Mouse (Mus musculus): ENCODE data around the gene Aftph. TPM values are rescaled to one million over a fixed set of nuclear protein-coding genes. Genes with fewer than 3 reads are reported as not detected.

Aftph gene
- polyA plus RNA-seq, 1 experiment from 2014 or later, result 17.8 TPM

DNA sequence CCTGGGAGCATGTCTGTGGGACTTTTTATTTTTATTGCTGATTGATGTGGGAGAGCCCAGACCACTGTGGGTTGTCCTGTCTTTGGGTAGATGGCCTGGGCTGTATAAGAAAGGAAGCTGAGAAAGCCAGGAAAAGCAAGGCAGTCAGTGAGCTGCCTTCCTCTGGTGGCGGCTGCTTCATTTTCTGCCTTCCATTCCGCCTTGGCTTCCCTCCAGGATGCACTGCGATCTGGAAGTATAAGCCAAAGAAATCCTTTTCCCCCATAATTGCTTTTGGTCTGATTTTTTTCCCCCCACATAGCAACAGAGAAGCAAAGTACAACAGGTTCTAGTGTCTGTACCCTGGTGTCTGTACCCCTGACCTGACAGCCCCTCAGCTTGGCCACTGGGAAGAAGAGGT lies 82.3 kb downstream of the Aftph start:
- DNase-seq (ENCODE audit: low spot score) (no peak), ATAC-seq (no peak)
- Histone ChIP-seq H3K4me1 (ENCODE audit: insufficient read depth, low read depth, low read length) (peaks cover 15% of the 10 kb centered on the region; the same call in 1 of the 2 replicates), H3K4me3 (ENCODE audit: low read depth, low read length) (no peak overlapping the region), H3K9ac (replicated peaks; ENCODE audit: low read depth) (no peak overlapping the region), H3K4me2 (replicated peaks; ENCODE audit: low read depth, low read length) (no peak overlapping the region), H3K27me3 (replicated peaks; ENCODE audit: insufficient read depth, low read length) (no peaks in the 10 kb centered on the region), H3K9me3 (ENCODE audit: low read length) (no peaks in the 10 kb centered on the region), H3K36me3 (ENCODE audit: insufficient read depth, low read length) (no peaks in the 10 kb centered on the region), H3K27ac (ENCODE audit: low read length) (no peak overlapping the region)
- WGBS, result 22% methylated on average over 3 of the region's 3 CpGs
- no peak for TF ChIP-seq EP300 (IDR thresholded peaks at IDR 0.05)
- no peak for TF ChIP-seq CTCF (IDR thresholded peaks at IDR 0.05)

DNA sequence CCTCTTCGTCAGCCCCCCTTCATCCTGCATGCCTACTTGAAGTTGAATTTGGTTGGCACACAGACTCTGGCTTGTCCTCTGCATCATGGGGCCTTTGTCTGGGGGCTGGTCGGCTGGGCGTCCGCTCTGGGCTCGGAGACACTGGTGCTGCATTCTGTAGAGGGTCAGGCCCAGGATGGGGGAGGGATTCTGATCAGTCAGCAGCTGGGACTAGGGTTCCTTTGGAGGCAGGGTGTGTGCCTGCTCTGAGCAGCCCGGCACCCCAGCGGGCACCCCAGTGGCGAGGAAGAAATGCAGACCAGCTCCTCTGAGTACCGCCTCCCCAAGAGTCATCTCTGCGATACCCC lies 84.7 kb downstream of the Aftph start:
- peak overlapping the region; percentile 30; the same call in 1 of the 2 replicates for H3K4me2 ChIP-seq (replicated peaks; ENCODE audit: low read depth, low read length)
- 45% methylated on average over 10 of the region's 10 CpGs for WGBS
- no peak overlapping the region for H3K4me3 ChIP-seq (ENCODE audit: low read depth, low read length)
- peaks cover 15% of the 10 kb centered on the region; the same call in 1 of the 2 replicates for H3K4me1 ChIP-seq (ENCODE audit: insufficient read depth, low read depth, low read length)
- no peaks in the 10 kb centered on the region for H3K9me3 ChIP-seq (ENCODE audit: low read length)
- ATAC-seq, result no peak
- DNase-seq (ENCODE audit: low spot score), result no peak
- no peaks in the 10 kb centered on the region for H3K36me3 ChIP-seq (ENCODE audit: insufficient read depth, low read length)
- TF ChIP-seq CTCF (IDR thresholded peaks at IDR 0.05), result no peak
- TF ChIP-seq EP300 (IDR thresholded peaks at IDR 0.05), result no peak
- H3K27ac ChIP-seq (ENCODE audit: low read length), result no peak overlapping the region
- H3K27me3 ChIP-seq (replicated peaks; ENCODE audit: insufficient read depth, low read length), result no peaks in the 10 kb centered on the region
- H3K9ac ChIP-seq (replicated peaks; ENCODE audit: low read depth), result no peak overlapping the region

DNA sequence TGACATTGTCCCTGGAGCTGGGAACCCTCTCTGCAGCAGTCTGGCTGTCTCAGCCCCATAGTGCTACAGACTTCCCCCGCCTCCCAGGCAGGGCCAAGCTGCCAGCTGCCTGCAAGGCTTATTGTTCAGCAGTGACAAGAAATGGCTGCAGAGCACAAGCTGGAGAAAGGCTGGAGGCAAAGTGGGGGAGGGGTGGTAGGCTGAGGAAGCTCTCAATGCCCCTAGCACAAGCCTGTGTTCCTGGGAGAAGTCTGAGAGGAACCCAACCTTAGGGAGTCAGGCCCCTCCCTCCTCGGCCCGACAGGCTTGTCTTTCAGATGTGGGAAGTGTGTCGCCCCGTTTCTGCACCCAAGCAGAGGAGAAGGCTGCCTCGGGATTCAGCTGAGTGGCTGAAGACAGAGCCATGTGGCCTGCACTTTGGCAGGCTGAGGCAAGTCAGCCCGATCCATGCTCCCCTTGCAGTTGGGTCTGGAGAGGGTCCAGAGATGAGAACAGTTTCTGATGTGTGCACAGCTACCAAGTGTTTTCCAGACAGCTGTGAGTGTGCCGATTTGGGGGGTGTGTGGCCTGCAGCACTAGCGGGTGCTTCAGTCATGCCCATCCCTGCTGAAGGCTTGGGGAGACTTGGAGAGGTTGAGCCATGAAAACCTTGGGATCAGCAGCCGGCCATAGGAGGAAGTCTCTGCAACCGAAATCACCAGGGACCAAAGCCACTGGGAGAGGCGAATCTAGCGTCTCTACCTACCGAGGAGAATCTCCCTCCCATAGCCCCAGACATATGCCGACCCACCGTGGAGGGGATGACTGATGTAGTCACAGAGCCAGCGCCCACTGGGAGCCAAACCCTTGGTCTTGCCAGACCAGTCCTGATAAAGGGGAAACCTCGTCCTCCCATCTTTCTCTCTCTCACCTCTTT lies 85.3 kb downstream of the Aftph start:
- H3K36me3 ChIP-seq (ENCODE audit: insufficient read depth, low read length), result no peaks in the 10 kb centered on the region
- peak overlapping the region; percentile 30; the same call in 1 of the 2 replicates for H3K4me2 ChIP-seq (replicated peaks; ENCODE audit: low read depth, low read length)
- ATAC-seq (peak; percentile 31; the same call in 1 of the 2 replicates), DNase-seq (ENCODE audit: low spot score) (peak; percentile 72)
- H3K9ac ChIP-seq (replicated peaks; ENCODE audit: low read depth), result no peak overlapping the region
- H3K27me3 ChIP-seq (replicated peaks; ENCODE audit: insufficient read depth, low read length), result no peaks in the 10 kb centered on the region
- H3K4me3 ChIP-seq (ENCODE audit: low read depth, low read length), result no peak overlapping the region
- 0 out of 2 replicates have a peak overlapping the region, but pooled peaks have one; percentile 9 for H3K27ac ChIP-seq (ENCODE audit: low read length)
- TF ChIP-seq EP300 (IDR thresholded peaks at IDR 0.05) (no peak), CTCF (IDR thresholded peaks at IDR 0.05) (no peak)
- 19% methylated on average over 18 of the region's 18 CpGs for WGBS
- H3K4me1 ChIP-seq (ENCODE audit: insufficient read depth, low read depth, low read length), result peaks cover 20% of the 10 kb centered on the region; the same call in 1 of the 2 replicates
- no peaks in the 10 kb centered on the region for H3K9me3 ChIP-seq (ENCODE audit: low read length)

DNA sequence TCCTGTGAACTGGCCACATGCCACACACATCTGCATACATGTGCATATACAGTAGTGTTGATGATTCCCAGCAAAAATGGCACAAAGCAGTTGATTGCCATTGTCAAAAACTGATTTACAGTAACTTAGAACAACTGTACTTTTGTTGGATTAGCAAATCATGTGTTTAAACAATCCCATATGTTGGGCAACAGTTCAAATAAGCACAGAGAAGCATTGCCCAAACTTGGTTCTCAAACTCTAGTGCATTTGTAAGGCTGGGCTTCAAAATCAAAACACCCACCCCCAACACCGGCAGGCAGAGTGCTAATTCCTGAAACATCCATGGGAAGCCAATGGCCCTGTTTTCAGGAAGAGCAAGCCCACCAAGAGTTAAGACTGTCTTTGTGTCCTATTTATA lies 90.2 kb downstream of the Aftph start:
- Histone ChIP-seq H3K4me1 (ENCODE audit: insufficient read depth, low read depth, low read length) (peaks cover 20% of the 10 kb centered on the region; the same call in 1 of the 2 replicates), H3K36me3 (ENCODE audit: insufficient read depth, low read length) (0 out of 2 replicates have a peak, but pooled peaks cover 3% of the 10 kb centered on the region)

DNA sequence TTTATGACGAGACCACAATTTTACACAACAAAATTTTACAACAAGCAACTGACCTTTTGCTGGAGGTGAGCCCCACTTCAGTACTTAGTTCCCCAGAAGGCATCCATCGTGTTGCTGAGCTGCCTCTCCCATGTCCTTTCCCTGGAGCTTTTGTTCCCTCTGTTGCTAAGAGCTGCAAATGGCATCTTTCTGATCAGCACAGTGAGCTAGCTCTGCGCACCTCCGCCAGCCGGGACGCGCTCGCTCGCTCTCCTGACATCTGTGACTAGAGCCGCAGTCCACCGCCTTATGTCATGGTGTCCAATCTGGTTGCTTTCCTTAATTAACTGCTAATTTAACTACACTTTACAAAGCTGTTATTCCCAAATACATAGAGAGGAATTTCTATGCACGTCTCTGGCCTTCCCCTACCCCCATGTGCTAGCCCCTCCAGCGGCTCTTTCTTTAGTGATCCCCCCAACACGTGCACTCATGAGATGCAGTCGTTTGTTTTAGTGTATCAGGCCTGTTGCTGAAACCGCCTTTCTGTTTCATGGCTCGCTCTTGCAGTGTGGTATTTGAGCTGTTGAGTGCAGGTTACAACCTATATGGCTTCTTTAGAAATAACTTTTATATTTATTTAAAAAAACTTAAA lies 91.3 kb downstream of the Aftph start:
- Histone ChIP-seq H3K9me3 (ENCODE audit: low read length) (no peaks in the 10 kb centered on the region), H3K27ac (ENCODE audit: low read length) (no peak overlapping the region), H3K27me3 (replicated peaks; ENCODE audit: insufficient read depth, low read length) (no peaks in the 10 kb centered on the region), H3K4me2 (replicated peaks; ENCODE audit: low read depth, low read length) (no peak overlapping the region), H3K36me3 (ENCODE audit: insufficient read depth, low read length) (0 out of 2 replicates have a peak, but pooled peaks cover 3% of the 10 kb centered on the region), H3K4me3 (ENCODE audit: low read depth, low read length) (no peak overlapping the region), H3K9ac (replicated peaks; ENCODE audit: low read depth) (no peak overlapping the region), H3K4me1 (ENCODE audit: insufficient read depth, low read depth, low read length) (peaks cover 17% of the 10 kb centered on the region; the same call in 1 of the 2 replicates)
- ATAC-seq, result no peak
- TF ChIP-seq EP300 (IDR thresholded peaks at IDR 0.05) (no peak), CTCF (IDR thresholded peaks at IDR 0.05) (no peak)
- 90% methylated on average over 17 of the region's 17 CpGs for WGBS
- DNase-seq (ENCODE audit: low spot score), result no peak

More for the DNA sequence above, 90.2 kb downstream of the Aftph start:
- Histone ChIP-seq H3K9me3 (ENCODE audit: low read length) (no peaks in the 10 kb centered on the region), H3K27ac (ENCODE audit: low read length) (no peak overlapping the region), H3K4me3 (ENCODE audit: low read depth, low read length) (no peak overlapping the region), H3K27me3 (replicated peaks; ENCODE audit: insufficient read depth, low read length) (no peaks in the 10 kb centered on the region), H3K4me2 (replicated peaks; ENCODE audit: low read depth, low read length) (no peak overlapping the region), H3K9ac (replicated peaks; ENCODE audit: low read depth) (no peak overlapping the region)
- TF ChIP-seq CTCF (IDR thresholded peaks at IDR 0.05) (no peak), EP300 (IDR thresholded peaks at IDR 0.05) (no peak)
- 40% methylated on average over 1 of the region's 1 CpGs for WGBS
- peak; percentile 63 for DNase-seq (ENCODE audit: low spot score)
- no peak for ATAC-seq

DNA sequence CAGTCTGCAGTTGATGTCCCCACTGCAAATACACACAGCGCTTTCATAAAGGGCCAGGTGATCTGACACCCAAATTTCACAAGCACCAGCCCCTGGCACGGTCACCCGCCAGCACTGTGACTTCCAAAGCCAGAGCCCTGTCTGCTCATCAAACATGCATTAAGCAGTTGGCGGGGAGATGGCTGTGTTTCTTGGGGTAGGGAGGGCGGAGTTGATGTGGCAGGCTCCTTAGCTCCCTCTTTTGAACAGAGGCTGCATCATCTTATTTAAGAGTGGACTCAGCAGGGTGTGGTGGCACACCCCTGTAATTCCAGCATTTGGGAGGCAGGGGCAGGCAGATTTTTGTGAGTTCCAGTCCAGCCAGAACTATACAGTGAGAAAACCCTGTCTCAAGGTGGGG lies 91.9 kb downstream of the Aftph start:
- Histone ChIP-seq H3K27me3 (replicated peaks; ENCODE audit: insufficient read depth, low read length) (no peaks in the 10 kb centered on the region), H3K9ac (replicated peaks; ENCODE audit: low read depth) (no peak overlapping the region), H3K9me3 (ENCODE audit: low read length) (no peaks in the 10 kb centered on the region), H3K36me3 (ENCODE audit: insufficient read depth, low read length) (0 out of 2 replicates have a peak, but pooled peaks cover 3% of the 10 kb centered on the region), H3K4me2 (replicated peaks; ENCODE audit: low read depth, low read length) (no peak overlapping the region), H3K4me1 (ENCODE audit: insufficient read depth, low read depth, low read length) (peaks cover 23% of the 10 kb centered on the region; the same call in 1 of the 2 replicates), H3K4me3 (ENCODE audit: low read depth, low read length) (no peak overlapping the region), H3K27ac (ENCODE audit: low read length) (no peak overlapping the region)
- TF ChIP-seq EP300 (IDR thresholded peaks at IDR 0.05) (no peak), CTCF (IDR thresholded peaks at IDR 0.05) (peak; percentile 26; the same call in 1 of the 2 replicates)
- DNase-seq (ENCODE audit: low spot score) (no peak), ATAC-seq (no peak; the same call in 1 of the 2 replicates)
- WGBS, result 76% methylated on average over 5 of the region's 5 CpGs
